Mouse (Mus musculus): ENCODE results near the gene Ankib1.
"Not testable (repeated sequence)": the region's sequence is repeated elsewhere in the genome, so short reads cannot be mapped to it uniquely, and the experiment has no call there.

Ankib1 gene

DNA sequence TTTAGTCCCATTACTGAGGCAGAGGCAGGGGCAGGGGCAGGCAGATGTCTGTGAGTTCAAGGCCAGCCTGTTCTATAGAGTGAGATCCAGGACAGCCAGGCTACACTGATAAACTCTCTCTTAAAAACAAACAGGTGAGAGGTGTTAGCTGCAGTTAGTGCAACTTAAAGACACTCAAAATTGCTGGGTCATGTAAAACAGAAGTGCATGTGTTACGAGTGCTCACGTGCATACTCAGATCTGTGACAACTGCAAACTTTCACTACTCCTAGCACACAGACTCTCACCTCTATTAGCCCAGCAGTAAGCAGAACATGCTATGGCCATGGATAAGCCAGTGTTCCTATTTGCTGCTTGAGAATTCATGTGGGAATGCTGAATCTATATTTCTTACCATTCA is 79.3 kb downstream of the Ankib1 start:
- no peak for DNase-seq (ENCODE audit: low spot score)

DNA sequence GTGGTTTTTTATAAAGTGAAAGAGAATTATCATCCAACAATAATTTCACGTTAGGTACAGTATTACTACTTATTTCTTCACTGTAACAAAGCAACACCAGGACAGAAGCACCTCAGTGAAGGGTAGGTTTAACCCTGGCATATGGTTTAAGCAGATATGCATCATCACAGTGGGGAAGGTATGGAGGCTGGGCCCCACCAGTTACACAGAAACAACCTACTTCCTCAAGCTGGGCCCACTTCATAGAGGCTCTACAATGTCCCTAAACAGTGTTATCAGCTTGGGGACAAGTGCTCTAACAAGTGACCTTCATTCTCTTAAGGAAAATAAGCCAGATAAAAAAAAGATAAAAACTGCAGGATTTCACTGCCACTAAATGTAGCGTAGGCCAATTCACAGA is 79.9 kb downstream of the Ankib1 start:
- no peak for DNase-seq (ENCODE audit: low spot score)

DNA sequence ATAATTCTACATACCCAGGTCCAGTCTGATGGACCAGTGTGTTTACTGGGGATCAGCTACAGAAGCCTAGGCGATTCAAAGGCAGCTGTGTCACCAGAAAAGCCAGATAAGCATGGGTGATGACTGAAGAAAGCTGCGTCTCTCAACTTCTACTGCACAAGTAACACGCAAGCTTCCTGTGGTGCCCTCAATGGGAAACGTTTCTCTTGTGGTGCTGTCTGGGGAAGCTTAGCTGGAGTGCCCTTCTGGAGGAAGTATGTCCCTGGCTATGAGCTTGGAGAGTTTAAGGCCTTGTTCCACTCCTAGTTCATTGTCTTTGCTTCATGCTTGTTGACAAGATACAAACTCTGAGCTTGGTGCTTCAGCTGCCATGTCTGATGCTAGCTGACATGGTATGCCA is 83.4 kb downstream of the Ankib1 start:
- DNase-seq (ENCODE audit: low spot score), result no peak

DNA sequence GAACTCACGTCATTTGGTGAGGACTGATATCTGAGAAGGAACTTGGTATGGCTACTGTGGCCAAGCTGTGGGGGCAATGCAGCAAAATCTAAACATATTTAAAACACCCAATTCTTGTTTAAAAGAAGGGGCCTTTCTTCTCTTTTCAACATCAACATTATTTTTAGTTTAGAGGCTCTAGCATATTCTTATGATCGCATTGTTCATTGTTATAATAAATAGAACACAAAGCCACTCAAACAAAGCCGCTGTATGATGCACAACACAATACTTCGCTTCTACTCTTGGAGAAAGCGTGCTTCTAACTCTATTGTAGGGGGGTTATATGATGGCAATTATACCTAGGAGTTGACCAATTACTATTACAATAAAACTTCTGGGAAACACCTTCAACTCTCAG is 86.9 kb downstream of the Ankib1 start:
- DNase-seq (ENCODE audit: low spot score), result no peak

GRCm38 (mm10) chr5:3702180-3702579 is 100.5 kb downstream of the Ankib1 start:
- DNase-seq (ENCODE audit: low spot score), result no peak

- no peak for DNase-seq (ENCODE audit: low spot score)
Observed at GRCm38 (mm10) chr5:3700025-3700424, 102.7 kb downstream of the Ankib1 start.

DNA sequence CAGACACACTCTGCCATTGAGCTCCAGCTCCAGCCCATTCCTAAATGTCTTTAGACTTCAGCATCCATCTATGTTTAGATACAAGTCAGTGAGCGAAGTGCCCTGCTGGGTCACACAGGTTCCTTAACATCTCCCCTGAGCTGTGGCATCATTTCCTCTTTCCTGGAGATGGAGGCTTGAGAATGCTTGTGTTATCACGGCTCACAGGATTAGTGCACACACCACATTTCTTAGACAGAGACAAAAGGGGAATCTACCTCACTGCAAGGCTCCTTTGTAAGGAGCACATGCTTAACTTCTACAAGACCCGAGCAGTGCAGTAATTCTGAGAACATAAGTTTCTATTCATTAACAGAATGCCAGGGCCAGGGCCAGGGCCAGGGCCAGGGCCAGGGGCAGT is 106.7 kb downstream of the Ankib1 start:
- DNase-seq (ENCODE audit: low spot score), result no peak

GRCm38 (mm10) chr5:3695191-3695590 is 107.5 kb downstream of the Ankib1 start:
- DNase-seq (ENCODE audit: low spot score), result no peak

GRCm38 (mm10) chr5:3692956-3693355 is 109.8 kb downstream of the Ankib1 start:
- DNase-seq (ENCODE audit: low spot score), result no peak

GRCm38 (mm10) chr5:3691283-3691682 is 111.4 kb downstream of the Ankib1 start:
- no peak for DNase-seq (ENCODE audit: low spot score)

DNA sequence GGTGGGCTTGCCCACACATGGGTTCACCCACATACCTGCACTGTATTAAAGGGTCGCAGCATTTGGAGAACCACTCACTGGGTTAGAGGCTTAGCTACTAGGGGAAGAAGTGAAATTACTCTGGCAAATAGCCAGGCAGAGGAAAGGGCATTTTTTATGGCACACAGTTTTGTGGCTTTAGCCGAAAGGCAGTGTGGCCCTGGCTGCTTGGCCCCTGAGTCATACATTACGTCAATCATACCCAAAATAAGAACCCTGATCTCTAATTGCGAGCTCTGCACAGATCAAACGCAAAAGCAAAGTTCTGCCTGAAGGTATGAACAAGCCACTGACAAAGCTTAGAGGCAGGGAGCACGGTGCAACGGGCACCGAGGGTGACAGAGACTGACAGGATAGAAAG is 114.4 kb downstream of the Ankib1 start:
- no peak for DNase-seq (ENCODE audit: low spot score)

GRCm38 (mm10) chr5:3669938-3670554 is 132.7 kb downstream of the Ankib1 start:
- no peak for DNase-seq (ENCODE audit: low spot score)

DNA sequence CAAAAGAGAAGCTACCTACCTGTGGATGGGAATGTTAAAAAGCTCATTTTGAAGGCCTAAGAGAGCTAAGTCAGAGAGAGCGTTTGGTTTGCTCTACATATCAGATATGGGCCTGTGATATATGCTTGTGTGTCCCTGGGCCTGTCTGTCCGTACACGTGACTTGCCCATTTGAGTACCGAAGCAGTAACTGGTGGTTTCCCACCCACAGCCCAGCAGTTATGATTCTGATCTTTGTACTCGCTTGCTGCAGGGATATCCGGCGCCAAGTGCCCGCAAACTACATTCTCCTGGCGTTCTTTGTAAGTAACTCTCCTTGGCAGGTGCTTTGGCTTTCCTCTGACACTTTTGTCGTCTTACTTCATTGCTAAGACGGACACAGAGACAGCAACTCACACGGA is 136.1 kb downstream of the Ankib1 start:
- no peak for DNase-seq (ENCODE audit: low spot score)

GRCm38 (mm10) chr5:3665225-3665624 is 137.5 kb downstream of the Ankib1 start:
- no peak for DNase-seq (ENCODE audit: low spot score)

- no peak for DNase-seq (ENCODE audit: low spot score)
Observed at GRCm38 (mm10) chr5:3657085-3657484, 145.6 kb downstream of the Ankib1 start, which contains the start of gene Gatad1. TSS of gene Gatad1 (minus strand) at chr5:3657185.

DNA sequence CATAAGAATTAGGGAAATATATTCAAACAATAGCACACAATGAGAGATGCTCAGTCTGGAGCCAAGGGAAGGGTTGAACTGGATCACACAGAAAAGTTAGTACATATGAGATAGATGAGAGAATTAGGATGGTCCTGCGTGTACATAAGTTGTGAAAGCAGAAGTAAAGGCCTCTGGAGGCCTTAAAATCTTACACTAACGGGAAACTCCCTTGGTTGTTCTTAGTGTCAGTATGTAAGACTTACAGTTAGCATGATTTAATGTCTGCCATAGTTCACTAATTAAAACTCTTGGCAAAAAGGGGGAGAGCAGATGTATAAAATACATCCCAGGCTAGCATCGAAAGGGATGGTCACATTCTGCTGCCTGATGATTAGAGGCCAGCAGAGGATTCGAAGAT is 148.9 kb downstream of the Ankib1 start:
- DNase-seq (ENCODE audit: low spot score), result no peak

DNA sequence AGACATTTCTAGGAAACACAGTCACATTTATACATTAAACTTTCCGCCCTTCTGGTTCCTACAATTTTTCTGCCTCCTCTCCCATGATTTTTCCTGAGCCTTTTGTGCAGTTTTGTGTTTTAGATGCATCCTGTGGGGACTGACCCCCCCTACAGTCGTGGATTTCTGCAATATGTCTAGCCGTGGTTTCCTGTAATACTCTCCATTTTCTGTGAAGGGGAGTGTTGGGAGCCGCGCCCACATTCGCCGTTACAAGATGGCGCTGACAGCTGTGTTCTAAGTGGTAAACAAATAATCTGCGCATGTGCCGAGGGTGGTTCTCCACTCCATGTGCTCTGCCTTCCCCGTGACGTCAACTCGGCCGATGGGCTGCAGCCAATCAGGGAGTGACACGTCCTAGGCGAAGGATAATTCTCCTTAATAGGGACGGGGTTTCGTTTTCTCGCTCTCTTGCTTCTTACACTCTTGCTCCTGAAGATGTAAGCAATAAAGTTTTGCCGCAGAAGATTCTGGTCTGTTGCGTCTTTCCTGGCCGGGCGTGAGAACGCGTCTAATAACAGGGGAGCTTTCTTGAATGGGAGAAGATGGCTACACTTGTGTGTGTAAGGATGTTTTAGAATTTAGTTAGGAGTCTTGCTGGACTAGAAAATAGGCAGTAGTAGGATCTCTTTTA is 149.7 kb downstream of the Ankib1 start:
- not testable (repeated sequence) for DNase-seq (ENCODE audit: low spot score)

DNA sequence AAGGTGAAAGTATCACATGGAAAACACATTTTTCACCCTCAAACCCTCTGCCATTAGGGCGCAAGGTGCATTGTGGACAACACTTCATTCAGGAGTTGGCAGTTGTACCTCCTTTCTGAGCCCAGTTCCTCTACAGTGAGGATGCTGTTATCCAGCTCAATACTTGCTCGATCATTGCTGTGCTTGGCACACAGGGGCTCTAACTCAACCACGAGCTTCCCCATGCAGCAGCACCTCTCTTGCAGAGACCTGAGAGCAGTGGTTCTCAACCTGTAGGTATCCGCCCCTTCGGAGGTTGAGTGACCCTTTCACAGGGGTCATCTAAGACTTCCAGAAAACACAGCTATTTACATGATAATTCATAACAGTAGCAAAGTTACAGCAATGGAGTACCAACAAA is 151.1 kb downstream of the Ankib1 start:
- DNase-seq (ENCODE audit: low spot score), result no peak

DNA sequence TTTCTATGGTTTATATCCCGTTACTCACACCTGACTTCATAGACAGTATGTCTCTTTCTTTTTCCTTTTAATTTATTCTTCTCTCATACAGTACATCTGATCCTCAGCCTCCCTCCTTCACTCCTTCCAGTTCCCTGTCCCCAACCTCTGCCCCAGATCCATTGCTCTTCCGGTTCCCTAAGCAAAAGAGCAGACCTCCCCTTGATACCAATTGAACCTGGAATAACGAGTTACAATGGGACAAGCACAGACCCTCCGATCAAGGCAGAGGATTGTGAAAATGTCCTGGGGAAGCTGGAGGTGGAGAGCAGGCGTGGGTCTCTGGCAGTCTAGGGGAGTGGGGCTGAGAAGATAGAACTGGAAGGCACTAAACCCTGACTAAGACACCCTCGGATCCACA is 151.8 kb downstream of the Ankib1 start, which contains the start of gene Tmbim7:
Tmbim7 (plus strand) TSS at position 301 of the 400 bp plus-strand sequence.
- no peak for DNase-seq (ENCODE audit: low spot score)

DNA sequence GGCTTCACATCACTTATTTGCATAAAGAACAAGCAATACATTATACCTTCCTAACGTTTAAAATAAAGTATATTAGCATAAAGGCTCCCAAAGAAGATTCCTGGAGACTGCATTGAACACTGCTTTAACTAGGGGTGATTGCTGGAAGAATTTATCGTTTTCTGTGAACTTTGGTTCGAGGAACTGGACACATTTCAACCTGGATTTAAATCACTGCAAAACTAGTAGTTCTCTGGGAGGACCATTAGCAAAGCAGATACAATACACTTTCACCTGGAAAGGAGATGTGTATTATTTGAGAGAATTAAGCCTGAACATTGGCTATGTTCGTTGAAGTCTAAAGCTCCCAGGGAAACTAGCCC is 153.9 kb downstream of the Ankib1 start:
- no peak for DNase-seq (ENCODE audit: low spot score)

DNA sequence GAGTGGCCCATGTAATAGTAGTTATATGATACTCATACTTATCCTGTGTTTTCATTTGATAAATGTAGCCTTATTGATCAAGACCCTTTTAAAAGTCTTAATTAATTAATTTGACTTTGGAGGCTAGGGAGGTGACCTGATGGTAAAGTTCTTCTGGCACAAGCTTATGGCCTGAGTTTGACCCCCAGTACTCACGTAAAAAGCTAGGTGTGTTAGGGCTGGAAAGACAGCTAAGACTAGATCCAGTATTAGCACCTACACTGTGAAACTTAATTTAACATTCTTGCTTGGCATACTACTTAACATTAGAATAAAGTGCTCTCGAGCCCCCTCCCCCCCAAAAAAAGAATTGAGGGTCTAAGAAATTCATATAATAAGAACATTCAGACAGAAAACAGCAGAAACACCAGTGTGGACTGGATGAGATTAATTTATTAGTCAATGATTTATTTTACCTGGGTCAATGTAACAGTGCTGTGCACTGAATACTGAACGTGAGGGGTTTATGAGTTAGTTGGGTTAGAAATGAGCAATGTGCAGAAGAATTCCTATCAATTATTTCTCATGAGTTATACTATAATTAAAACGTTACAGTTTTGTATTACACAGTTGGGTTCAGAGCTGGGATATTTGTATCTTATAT is 154.4 kb downstream of the Ankib1 start:
- no peak for DNase-seq (ENCODE audit: low spot score)

DNA sequence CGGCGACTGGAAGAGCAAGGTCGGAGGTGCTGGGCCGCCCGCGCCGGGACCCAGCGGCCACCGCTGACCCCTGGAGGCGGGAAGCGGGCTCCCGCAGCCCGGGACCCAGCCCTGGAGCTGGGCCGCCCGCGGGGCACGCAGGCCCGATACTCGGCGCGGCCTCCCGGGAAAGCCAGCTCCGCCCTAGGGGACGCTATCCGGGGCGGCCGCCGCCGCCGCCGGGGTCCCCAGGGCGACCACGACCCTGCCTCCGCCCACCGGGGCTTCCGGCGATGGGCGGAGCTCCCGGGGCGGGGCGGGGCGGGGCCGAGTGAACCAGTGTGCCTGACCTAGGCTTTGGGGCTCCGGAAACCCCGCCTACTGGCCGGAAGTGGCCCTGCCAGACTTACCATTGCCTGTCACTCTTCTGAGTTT is 155.0 kb downstream of the Ankib1 start:
- peak; percentile 94 for DNase-seq (ENCODE audit: low spot score)

DNA sequence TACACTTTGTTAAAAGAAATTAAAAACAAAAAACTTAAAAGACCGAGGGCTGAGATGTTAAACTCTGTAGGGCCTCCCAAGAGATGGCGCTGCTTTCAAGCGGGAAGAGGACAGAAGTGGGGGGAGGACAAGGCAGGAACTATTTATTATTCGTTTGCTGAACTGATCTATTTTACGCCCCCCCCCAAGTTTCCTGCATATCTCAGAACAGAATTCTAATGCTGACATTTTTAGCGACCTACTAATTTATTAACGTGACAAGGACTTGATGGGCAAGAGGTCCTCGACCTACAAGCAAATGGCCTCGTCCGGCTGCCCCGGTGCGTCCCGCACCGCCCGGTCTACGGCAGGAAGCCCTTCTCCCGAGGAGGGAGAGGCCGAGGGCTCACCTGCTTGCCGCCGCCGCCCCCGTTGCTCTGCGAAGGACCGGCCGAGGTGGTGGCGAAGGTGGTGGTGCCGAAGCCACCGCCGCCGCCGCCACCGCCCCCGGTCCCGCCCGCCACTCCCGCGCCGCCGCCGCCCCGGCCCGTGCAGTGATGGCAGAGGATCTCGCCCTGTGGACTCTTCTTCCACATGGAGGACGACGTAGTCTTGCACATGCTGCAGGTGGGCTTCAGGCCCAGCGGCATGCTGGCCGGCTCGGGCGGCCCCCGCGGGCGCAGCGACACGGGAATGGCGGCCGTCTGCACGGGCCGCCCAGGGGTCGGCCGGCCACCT is 155.6 kb downstream of the Ankib1 start:
- DNase-seq (ENCODE audit: low spot score), result peak; percentile 73

Data from yolk sac, embryonic 10.5 days (tissue).